Mouse (Mus musculus) intestine, postnatal 0 days (tissue): Measurements from ENCODE around the gene Add3. TPM values are rescaled to one million over a fixed set of nuclear protein-coding genes. Genes with fewer than 3 reads are reported as not detected.

Experiments used
- ATAC-seq: fragments of 200-750 bp; cut with Nextera tagmentation; 2 replicates; pipeline ENCODE4 v1.8.0; 2017; ENCODE audit warnings: mild to moderate bottlenecking, moderate TSS enrichment, moderate library complexity
- H3K27ac ChIP-seq: fragments of 300-500 bp; sonication (generic); 2 replicates; pipeline ENCODE4 v1.5.1; 2014; ENCODE audit warnings: mild to moderate bottlenecking, low read depth, low read length, moderate library complexity
- H3K27me3 ChIP-seq: fragments of 300-500 bp; sonication (generic); replicated peaks from 2 replicates; pipeline ENCODE4 v1.6.1; 2014; ENCODE audit warnings: low read length, mixed read lengths; ENCODE audit not compliant: control insufficient read depth, insufficient read depth
- H3K36me3 ChIP-seq: fragments of 300-500 bp; sonication (generic); 2 replicates; pipeline ENCODE4 v1.6.1; 2014; ENCODE audit warnings: mild to moderate bottlenecking, moderate library complexity; ENCODE audit not compliant: control insufficient read depth, insufficient read depth
- H3K4me1 ChIP-seq: fragments of 300-500 bp; sonication (generic); replicated peaks from 2 replicates; pipeline ENCODE4 v1.6.1; 2014; ENCODE audit warnings: antibody characterized with exemption, low read length, mixed read lengths; ENCODE audit not compliant: control insufficient read depth, insufficient read depth
- H3K4me2 ChIP-seq: fragments of 300-500 bp; sonication (generic); replicated peaks from 2 replicates; pipeline ENCODE4 v1.6.1; 2014; ENCODE audit warnings: low read depth, mild to moderate bottlenecking, moderate library complexity
- H3K4me3 ChIP-seq: fragments of 300-500 bp; sonication (generic); 2 replicates; pipeline ENCODE4 v1.5.1; 2014; ENCODE audit warnings: low read depth, low read length
- H3K9ac ChIP-seq: fragments of 300-500 bp; sonication (generic); 2 replicates; pipeline ENCODE4 v1.6.1; 2014; ENCODE audit warnings: mild to moderate bottlenecking, low read depth, low read length
- H3K9me3 ChIP-seq: fragments of 300-500 bp; sonication (generic); 2 replicates; pipeline ENCODE4 v1.6.1; 2016; ENCODE audit warnings: mixed run types; ENCODE audit not compliant: control insufficient read depth
- CTCF ChIP-seq: sonication (generic); IDR thresholded peaks from 2 replicates; pipeline ENCODE4 v1.5.1; 2016; ENCODE audit warnings: low read depth, mild to moderate bottlenecking, control low read depth, antibody characterized with exemption, moderate library complexity
- WGBS: fragments of 180-500 bp; shearing (Covaris S2); extraction: QIAGEN DNeasy Blood & Tissue Kit; methylation state at CpG from one replicate; pipeline ENCODE4 v1.1.7; 2014; 5-methylcytosine and 5-hydroxymethylcytosine counted together
- polyA plus RNA-seq: library from polyadenylated mRNA; unstranded; fragments of >200 nt; fragmentation: Nextera tagmentation; extraction: Ambion mirVana; gene quantifications from 2 replicates; pipeline ENCODE4 v1.2.1, GENCODE M21; 2015

The Add3 gene
- polyA plus RNA-seq, 1 experiment from 2014 or later: 46.8 TPM

DNA sequence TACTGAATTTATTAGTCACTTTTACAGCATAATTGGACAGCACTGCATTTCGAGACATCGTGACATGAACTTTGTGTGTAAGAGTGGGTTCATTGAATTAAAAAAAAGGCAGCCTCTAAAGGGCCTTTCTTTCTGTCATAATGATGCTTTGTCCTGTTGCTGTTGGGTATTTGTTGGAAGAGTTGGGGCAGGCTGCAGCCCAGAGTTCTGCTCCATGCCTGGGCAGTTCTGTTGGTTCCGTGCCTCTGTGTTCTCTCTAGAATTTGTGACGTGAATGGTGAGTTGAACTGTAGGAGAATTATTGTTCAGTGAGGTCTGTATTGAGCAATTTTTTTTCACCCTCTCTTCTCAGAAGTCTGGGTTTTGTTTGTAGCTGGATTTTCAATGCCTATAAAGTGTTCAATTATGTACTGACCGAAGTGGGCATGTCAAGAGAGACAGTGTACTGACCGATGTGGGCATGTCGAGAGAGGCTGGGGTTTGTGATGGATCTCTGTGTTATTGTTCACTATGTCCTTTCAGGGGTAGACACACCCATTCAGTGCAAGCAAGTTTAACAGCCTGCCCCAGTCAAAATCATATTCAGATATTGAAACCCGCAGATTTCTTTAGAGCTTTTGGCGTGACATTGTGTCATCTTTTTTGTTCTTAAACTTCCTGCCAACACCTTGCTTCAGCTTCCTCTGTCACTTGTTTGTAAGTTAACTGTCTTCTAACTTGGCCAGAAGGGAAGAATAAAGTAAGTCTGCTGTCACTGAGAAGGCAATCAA lies 54.7 kb downstream of the Add3 start:
- ATAC-seq: no peak
- peaks cover 8% of the 10 kb centered on the region; the same call in 1 of the 2 replicates for H3K4me1 ChIP-seq
- no peaks in the 10 kb centered on the region for H3K9me3 ChIP-seq
- TF ChIP-seq CTCF: no peak
- no peak overlapping the region for H3K4me3 ChIP-seq
- no peak overlapping the region for H3K27ac ChIP-seq
- H3K9ac ChIP-seq: no peak overlapping the region
- no peaks in the 10 kb centered on the region for H3K27me3 ChIP-seq
- 58% methylated on average over 9 of the region's 9 CpGs for WGBS
- 0 out of 2 replicates have a peak, but pooled peaks cover 7% of the 10 kb centered on the region for H3K36me3 ChIP-seq
- no peak overlapping the region for H3K4me2 ChIP-seq

DNA sequence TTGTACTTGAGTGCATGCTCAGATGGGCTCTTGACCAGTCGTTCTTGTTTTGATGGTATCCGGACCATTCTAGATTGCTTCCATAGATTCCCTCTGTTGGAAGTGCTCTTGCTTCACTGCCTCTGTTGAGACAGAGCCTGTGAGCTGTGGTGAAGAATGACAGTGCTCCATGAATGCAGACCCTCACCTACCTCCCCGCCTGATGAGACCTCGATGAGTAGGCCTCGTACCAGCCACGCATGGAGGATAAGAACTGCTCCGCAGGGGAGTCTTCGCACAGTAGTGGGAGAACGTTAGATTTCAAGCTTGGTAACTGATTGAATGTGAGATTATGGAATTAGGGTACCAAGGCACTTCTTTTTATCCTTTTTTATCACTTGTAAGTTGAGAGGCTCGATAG lies 56.7 kb downstream of the Add3 start:
- Histone ChIP-seq H3K4me2 (no peak overlapping the region), H3K9me3 (no peaks in the 10 kb centered on the region), H3K27ac (no peak overlapping the region), H3K27me3 (no peaks in the 10 kb centered on the region), H3K9ac (no peak overlapping the region), H3K4me1 (peaks cover 8% of the 10 kb centered on the region; the same call in 1 of the 2 replicates), H3K36me3 (0 out of 2 replicates have a peak, but pooled peaks cover 7% of the 10 kb centered on the region), H3K4me3 (no peak overlapping the region)
- ATAC-seq: no peak
- 89% methylated on average over 10 of the region's 10 CpGs for WGBS
- TF ChIP-seq CTCF: no peak

DNA sequence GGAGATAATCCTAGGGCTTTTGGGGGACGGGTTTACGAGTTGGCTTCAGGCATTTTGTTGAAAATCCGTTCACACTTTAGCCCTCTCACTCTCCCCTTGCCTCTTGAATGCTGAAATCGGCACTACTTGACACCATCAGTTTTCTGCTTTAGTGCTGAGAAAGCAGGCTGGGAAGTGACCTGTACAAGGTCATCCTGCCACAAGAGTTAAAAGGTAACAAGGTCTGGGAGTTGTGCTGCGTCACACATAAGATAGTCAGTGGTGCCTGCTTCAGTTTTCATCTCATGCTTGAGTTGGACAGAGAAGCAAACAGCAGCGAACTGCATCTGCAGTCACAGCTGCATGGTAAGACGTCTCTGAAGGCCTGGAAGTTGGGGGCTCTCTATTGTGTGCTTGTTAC lies 57.5 kb downstream of the Add3 start:
- Histone ChIP-seq H3K4me2 (no peak overlapping the region), H3K4me3 (no peak overlapping the region), H3K27ac (no peak overlapping the region), H3K36me3 (0 out of 2 replicates have a peak, but pooled peaks cover 7% of the 10 kb centered on the region), H3K9me3 (no peaks in the 10 kb centered on the region), H3K27me3 (no peaks in the 10 kb centered on the region), H3K4me1 (peaks cover 8% of the 10 kb centered on the region; the same call in 1 of the 2 replicates), H3K9ac (no peak overlapping the region)
- whole genome bisulfite sequencing: 73% methylated on average over 7 of the region's 7 CpGs
- TF ChIP-seq CTCF: no peak
- no peak for ATAC-seq

DNA sequence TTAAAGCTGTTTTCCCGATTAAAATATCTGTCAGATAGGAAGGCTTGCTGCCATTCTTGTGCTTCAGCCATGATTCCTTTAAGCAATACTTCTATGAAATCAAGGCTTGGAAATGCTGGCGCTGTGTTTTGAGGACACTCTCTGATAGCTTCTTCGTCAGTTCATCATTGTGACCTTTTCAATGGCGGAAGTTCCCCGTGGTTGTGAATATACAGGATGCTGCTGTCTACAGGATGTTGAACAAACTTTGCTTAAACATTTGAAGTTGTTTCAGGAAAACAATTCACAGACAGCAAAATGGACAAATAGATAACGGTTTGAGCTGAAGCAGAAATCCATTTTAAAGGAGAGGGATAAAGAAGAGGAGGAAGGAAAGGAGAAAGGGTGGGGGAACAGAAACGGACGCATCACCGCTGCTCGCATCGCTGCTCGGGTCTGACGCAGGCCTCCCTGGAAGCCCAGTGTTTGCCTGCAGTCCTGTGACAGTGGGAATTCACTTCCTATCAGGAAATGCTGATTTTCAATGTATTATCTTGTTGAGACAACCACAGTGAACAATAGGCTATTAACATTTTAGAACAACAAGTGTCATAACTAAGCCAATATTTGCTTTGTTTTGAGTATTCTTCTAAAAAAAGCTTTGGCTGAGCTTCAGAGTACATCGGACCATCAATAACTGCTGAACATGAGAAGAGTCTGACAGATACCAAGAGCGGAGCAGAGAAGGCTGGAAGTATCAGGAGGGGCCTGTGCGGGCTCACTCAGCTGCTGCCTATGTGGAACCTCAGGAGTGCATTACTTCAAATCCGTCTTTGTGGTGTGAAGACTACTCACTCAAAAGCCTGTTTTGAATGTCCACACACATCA lies 58.7 kb downstream of the Add3 start:
- TF ChIP-seq CTCF: no peak
- Histone ChIP-seq H3K36me3 (0 out of 2 replicates have a peak, but pooled peaks cover 7% of the 10 kb centered on the region), H3K27ac (no peak overlapping the region), H3K9me3 (no peaks in the 10 kb centered on the region), H3K4me3 (no peak overlapping the region), H3K27me3 (no peaks in the 10 kb centered on the region), H3K4me1 (peaks cover 5% of the 10 kb centered on the region; the same call in 1 of the 2 replicates), H3K4me2 (no peak overlapping the region), H3K9ac (no peak overlapping the region)
- WGBS: 76% methylated on average over 17 of the region's 17 CpGs
- ATAC-seq: no peak

DNA sequence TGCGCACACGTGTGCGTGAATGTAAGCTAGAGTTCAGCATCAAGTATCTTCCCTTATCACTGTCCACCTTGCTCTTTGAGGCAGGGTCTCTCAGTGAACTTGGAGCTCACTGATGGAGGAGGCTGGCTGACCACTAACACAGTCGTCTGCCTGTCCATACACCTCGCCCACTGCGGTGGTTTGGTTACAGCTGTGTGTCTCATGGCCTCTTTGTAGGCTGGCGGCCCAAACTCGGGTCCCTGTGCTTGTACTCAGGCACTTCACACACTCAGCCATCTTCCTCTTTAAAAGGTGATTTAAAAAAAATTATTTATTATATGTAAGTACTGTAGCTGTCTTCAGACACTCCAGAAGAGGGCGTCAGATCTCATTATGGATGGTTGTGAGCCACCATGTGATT lies 59.5 kb downstream of the Add3 start:
- Histone ChIP-seq H3K9me3 (no peaks in the 10 kb centered on the region), H3K4me1 (no peaks in the 10 kb centered on the region), H3K27me3 (no peaks in the 10 kb centered on the region), H3K36me3 (0 out of 2 replicates have a peak, but pooled peaks cover 7% of the 10 kb centered on the region), H3K27ac (no peak overlapping the region), H3K4me2 (no peak overlapping the region), H3K4me3 (no peak overlapping the region), H3K9ac (no peak overlapping the region)
- no peak for TF ChIP-seq CTCF
- ATAC-seq: no peak
- 91% methylated on average over 9 of the region's 9 CpGs for WGBS

DNA sequence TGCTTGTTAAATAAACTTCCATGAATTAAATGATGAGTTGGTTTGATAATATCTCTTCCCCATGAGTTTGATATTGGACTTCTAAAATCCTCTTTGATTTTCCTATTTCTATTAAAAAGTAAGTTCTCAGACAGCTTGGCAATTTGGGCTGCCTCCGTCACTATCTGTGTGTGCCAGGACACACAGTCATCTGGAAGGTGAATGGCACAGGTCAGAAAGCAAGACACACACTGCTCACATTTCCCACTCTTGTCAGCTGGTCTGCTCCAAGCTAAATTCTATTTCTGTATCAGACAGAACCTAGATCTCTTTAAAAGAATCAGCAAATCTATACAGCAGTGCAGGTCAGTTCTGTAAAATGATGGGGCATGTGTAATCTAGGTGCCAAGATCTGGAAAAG lies 61.9 kb downstream of the Add3 start:
- Histone ChIP-seq H3K4me1 (no peaks in the 10 kb centered on the region), H3K4me2 (no peak overlapping the region), H3K4me3 (no peak overlapping the region), H3K9me3 (no peaks in the 10 kb centered on the region), H3K27ac (no peak overlapping the region), H3K36me3 (0 out of 2 replicates have a peak, but pooled peaks cover 7% of the 10 kb centered on the region), H3K9ac (no peak overlapping the region), H3K27me3 (no peaks in the 10 kb centered on the region)
- no peak for ATAC-seq
- no peak for TF ChIP-seq CTCF
- WGBS: 89% methylated on average over 1 of the region's 1 CpGs
